Mouse (Mus musculus) lung, postnatal 0 days (tissue): ENCODE data around the gene Shisa9. TPM values are rescaled to one million over a fixed set of nuclear protein-coding genes. Genes with fewer than 3 reads are reported as not detected.

Source experiments
- ATAC-seq: fragments of 200-750 bp; cut with Nextera tagmentation; 2 replicates; pipeline ENCODE4 v1.8.0; 2017; ENCODE audit warnings: moderate library complexity
- DNase-seq: peaks from one replicate; pipeline ENCODE4 v3.0.0-alpha.2; 2016; ENCODE audit warnings: low spot score
- H3K27ac ChIP-seq: fragments of 300-500 bp; sonication (generic); 2 replicates; pipeline ENCODE4 v1.5.1; 2014; ENCODE audit warnings: antibody characterized with exemption, mild to moderate bottlenecking, low read length, mixed read lengths
- H3K27me3 ChIP-seq: fragments of 300-500 bp; sonication (generic); replicated peaks from 2 replicates; pipeline ENCODE4 v1.6.1; 2014; ENCODE audit warnings: low read length, mixed read lengths; ENCODE audit not compliant: insufficient read depth
- H3K36me3 ChIP-seq: fragments of 300-500 bp; sonication (generic); 2 replicates; pipeline ENCODE4 v1.6.1; 2014; ENCODE audit warnings: low read length, mixed read lengths; ENCODE audit not compliant: insufficient read depth
- H3K4me1 ChIP-seq: fragments of 300-500 bp; sonication (generic); 2 replicates; pipeline ENCODE4 v1.6.1; 2014; ENCODE audit warnings: antibody characterized with exemption, low read depth, low read length, mixed read lengths; ENCODE audit not compliant: insufficient read depth
- H3K4me2 ChIP-seq: fragments of 300-500 bp; sonication (generic); replicated peaks from 2 replicates; pipeline ENCODE4 v1.6.1; 2014; ENCODE audit warnings: low read depth, mild to moderate bottlenecking, low read length, moderate library complexity, mixed read lengths
- H3K4me3 ChIP-seq: fragments of 300-500 bp; sonication (generic); 2 replicates; pipeline ENCODE4 v1.5.1; 2014; ENCODE audit warnings: low read depth, low read length
- H3K9ac ChIP-seq: fragments of 300-500 bp; sonication (generic); replicated peaks from 2 replicates; pipeline ENCODE4 v1.6.1; 2014; ENCODE audit warnings: low read depth, mild to moderate bottlenecking
- H3K9me3 ChIP-seq: fragments of 300-500 bp; sonication (generic); 2 replicates; pipeline ENCODE4 v1.6.1; 2016; ENCODE audit warnings: low read length, mixed read lengths
- CTCF ChIP-seq: IDR thresholded peaks from 2 replicates; pipeline ENCODE4 v1.5.1; 2016; ENCODE audit warnings: antibody characterized with exemption, mild to moderate bottlenecking
- EP300 ChIP-seq: IDR thresholded peaks from 2 replicates; pipeline ENCODE4 v1.6.1; 2016; ENCODE audit warnings: antibody characterized with exemption, mild to moderate bottlenecking, control low read depth
- WGBS: fragments of 180-500 bp; shearing (Covaris S2); extraction: QIAGEN DNeasy Blood & Tissue Kit; methylation state at CpG from one replicate; pipeline ENCODE4 v1.1.7; 2014; 5-methylcytosine and 5-hydroxymethylcytosine counted together
- polyA plus RNA-seq: library from polyadenylated mRNA; unstranded; fragments of >200 nt; fragmentation: Nextera tagmentation; extraction: Ambion mirVana; gene quantifications from 2 replicates; pipeline ENCODE4 v1.2.1, GENCODE M21; 2015

The Shisa9 gene
- polyA plus RNA-seq, 1 experiment from 2014 or later = 1.5 TPM

GRCm38 (mm10) chr16:12223537-12223936 is 239.6 kb downstream of the Shisa9 start:
- H3K36me3 ChIP-seq = no peaks in the 10 kb centered on the region
- no peaks in the 10 kb centered on the region for H3K9me3 ChIP-seq
- no peaks in the 10 kb centered on the region for H3K4me1 ChIP-seq
- no peak overlapping the region for H3K4me3 ChIP-seq
- no peaks in the 10 kb centered on the region for H3K27me3 ChIP-seq
- H3K27ac ChIP-seq = no peak overlapping the region
- H3K9ac ChIP-seq = no peak overlapping the region
- ATAC-seq (no peak), DNase-seq (no peak)
- 82% methylated on average over 2 of the region's 2 CpGs for WGBS
- TF ChIP-seq EP300 (no peak), CTCF (no peak)
- H3K4me2 ChIP-seq = no peak overlapping the region

DNA sequence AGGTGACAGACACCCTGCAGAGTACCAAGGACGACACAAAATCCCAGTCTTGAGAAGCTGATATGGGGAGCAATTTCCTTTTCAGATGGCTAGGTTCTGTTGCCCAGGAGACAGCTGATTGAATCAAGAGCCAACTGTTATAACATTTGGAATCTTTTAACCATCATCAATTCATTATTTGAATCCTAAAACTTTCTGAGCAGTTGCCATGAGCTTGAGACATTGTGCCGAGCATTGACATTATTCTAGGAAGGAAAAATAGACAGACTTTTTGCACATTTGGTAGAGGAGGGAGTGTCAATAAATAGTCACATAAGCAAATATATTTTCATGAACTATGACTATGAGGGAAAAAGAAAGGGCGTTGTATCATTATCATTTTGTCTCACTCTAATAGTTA is 243.0 kb downstream of the Shisa9 start:
- no peak for TF ChIP-seq EP300
- WGBS = 68% methylated on average over 3 of the region's 3 CpGs
- H3K9me3 ChIP-seq = no peaks in the 10 kb centered on the region
- DNase-seq = no peak
- H3K9ac ChIP-seq = no peak overlapping the region
- H3K4me3 ChIP-seq = no peak overlapping the region
- H3K4me1 ChIP-seq = no peaks in the 10 kb centered on the region
- no peak overlapping the region for H3K4me2 ChIP-seq
- ATAC-seq = no peak
- H3K27me3 ChIP-seq = no peaks in the 10 kb centered on the region
- H3K27ac ChIP-seq = no peak overlapping the region
- no peaks in the 10 kb centered on the region for H3K36me3 ChIP-seq

GRCm38 (mm10) chr16:12233288-12233687 is 249.4 kb downstream of the Shisa9 start:
- TF ChIP-seq EP300 (no peak), CTCF (no peak)
- ATAC-seq (no peak), DNase-seq (peak; percentile 66)
- 32% methylated on average over 3 of the region's 3 CpGs for WGBS
- Histone ChIP-seq H3K9ac (no peak overlapping the region), H3K36me3 (no peaks in the 10 kb centered on the region), H3K4me2 (no peak overlapping the region), H3K9me3 (no peaks in the 10 kb centered on the region), H3K27me3 (no peaks in the 10 kb centered on the region), H3K4me3 (no peak overlapping the region), H3K27ac (no peak overlapping the region), H3K4me1 (no peaks in the 10 kb centered on the region)

DNA sequence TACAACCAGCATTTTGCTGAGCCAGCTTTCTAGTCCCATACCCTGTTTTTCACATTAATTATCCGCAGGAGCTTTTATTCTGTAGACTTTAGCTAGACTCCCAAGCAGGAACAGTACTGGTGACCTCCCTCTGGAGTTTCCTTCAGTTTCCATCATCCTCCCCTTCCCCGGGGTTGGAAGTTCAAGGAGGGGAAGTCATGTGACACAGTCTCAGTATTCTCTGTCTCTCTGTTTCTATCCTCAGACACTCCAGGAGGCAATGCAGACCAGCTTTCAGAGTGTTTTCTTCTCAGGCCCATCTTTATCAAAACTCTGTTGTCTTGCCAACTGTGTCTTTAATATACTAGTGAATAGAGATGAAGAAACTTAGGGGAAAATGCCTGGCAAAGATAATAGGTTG is 250.4 kb downstream of the Shisa9 start:
- Histone ChIP-seq H3K9ac (no peak overlapping the region), H3K27me3 (no peaks in the 10 kb centered on the region), H3K9me3 (no peaks in the 10 kb centered on the region), H3K4me3 (no peak overlapping the region), H3K36me3 (no peaks in the 10 kb centered on the region), H3K27ac (no peak overlapping the region), H3K4me1 (no peaks in the 10 kb centered on the region), H3K4me2 (no peak overlapping the region)
- TF ChIP-seq CTCF = peak; percentile 35
- TF ChIP-seq EP300 = no peak
- ATAC-seq (peak; percentile 62), DNase-seq (peak; percentile 46)
- 29% methylated on average over 2 of the region's 2 CpGs for WGBS

DNA sequence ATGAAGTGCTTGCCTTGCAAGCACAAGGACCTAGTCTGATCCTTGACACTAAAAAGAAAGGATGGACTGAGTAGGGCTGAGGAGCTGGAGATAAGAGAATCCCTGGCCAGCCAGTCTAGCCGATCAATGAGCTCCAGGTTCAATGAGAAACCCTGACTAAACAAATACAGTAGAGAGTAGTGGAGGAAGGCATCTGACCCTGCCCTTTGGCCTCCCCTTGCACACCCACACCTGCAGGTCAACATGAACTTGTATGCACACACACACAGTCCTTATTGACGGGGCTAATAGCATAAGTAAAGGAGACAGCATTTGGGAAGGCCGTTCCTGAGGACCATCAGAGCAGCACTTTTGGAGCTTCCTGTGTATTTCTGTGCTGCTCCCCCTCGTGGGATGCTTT is 254.7 kb downstream of the Shisa9 start:
- Histone ChIP-seq H3K36me3 (no peaks in the 10 kb centered on the region), H3K9ac (no peak overlapping the region), H3K4me1 (no peaks in the 10 kb centered on the region), H3K4me3 (no peak overlapping the region), H3K9me3 (no peaks in the 10 kb centered on the region), H3K27me3 (no peaks in the 10 kb centered on the region), H3K27ac (no peak overlapping the region), H3K4me2 (no peak overlapping the region)
- ATAC-seq = no peak
- TF ChIP-seq EP300 = no peak
- TF ChIP-seq CTCF = no peak
- WGBS = 54% methylated on average over 4 of the region's 4 CpGs
- no peak for DNase-seq

DNA sequence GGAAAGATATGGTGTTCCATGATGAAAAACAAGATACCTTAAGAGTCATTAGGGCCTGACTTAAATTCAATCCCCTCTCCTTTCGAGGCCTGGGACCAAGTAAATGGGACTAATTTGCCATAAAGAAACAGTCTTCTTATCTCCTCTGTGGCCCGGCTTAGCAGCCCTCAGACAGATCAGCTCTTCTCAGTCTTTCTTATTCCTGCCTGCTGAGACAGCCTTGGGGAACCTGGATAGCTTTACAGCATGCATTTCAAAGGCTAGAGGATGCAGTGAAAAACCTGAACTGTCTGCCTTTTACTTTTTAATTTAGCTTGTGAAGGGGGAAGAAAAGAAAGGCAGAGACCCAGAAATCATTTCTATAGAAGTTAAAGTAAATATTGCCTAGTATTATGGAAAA is 275.4 kb downstream of the Shisa9 start:
- Histone ChIP-seq H3K9ac (no peak overlapping the region), H3K27me3 (no peaks in the 10 kb centered on the region), H3K4me1 (no peaks in the 10 kb centered on the region), H3K9me3 (no peaks in the 10 kb centered on the region), H3K36me3 (no peaks in the 10 kb centered on the region), H3K4me3 (no peak overlapping the region), H3K27ac (no peak overlapping the region), H3K4me2 (no peak overlapping the region)
- ATAC-seq = no peak
- WGBS = 19% methylated on average over 2 of the region's 2 CpGs
- no peak for DNase-seq
- TF ChIP-seq EP300 (no peak), CTCF (no peak)

- TF ChIP-seq CTCF (no peak), EP300 (no peak)
- Histone ChIP-seq H3K4me2 (no peak overlapping the region), H3K36me3 (no peaks in the 10 kb centered on the region), H3K4me1 (no peaks in the 10 kb centered on the region), H3K27ac (no peak overlapping the region), H3K4me3 (no peak overlapping the region), H3K9ac (no peak overlapping the region), H3K9me3 (no peaks in the 10 kb centered on the region), H3K27me3 (no peaks in the 10 kb centered on the region)
- ATAC-seq (no peak), DNase-seq (no peak)
- 84% methylated on average over 2 of the region's 2 CpGs for WGBS
Observed at GRCm38 (mm10) chr16:12265828-12266227, 281.9 kb downstream of the Shisa9 start.
